Mouse (Mus musculus): Measurements from ENCODE around the gene Uba7.

DNA sequence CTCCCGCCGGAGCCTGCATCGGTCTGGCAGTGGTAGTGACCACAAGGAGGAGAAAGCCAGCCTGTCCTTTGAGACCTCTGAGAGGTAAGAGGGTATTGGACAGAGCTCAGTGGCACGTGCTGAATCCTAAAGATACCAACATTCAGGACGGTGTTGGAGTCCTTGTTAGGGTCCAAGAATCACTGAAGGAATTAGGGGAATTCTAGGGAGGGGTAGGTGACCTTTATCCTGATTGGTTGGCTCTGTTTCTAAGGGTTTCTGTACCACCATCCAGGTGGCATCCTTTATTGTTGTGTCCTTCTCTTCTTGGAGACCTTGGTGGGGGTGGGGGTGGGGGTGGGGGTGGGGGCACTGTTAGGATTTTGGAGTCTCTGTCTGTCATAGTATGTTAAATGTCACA is 56.8 kb downstream of the Uba7 start:
- TF ChIP-seq POLR2A (IDR thresholded peaks at IDR 0.05; ENCODE audit: insufficient read depth, low read length): no peak
- no peak for TF ChIP-seq EP300 (IDR thresholded peaks at IDR 0.05; ENCODE audit: insufficient read depth, low read depth, low read length)
- TF ChIP-seq CTCF (IDR thresholded peaks at IDR 0.05; ENCODE audit: low read depth, low read length): no peak
